In genomic region chr8:87922936-87923335, GRCm38 (mm10) we compare ENCODE assay signal across 14 mouse cellular contexts. TPM values are rescaled to one million over a fixed set of nuclear protein-coding genes. Genes with fewer than 3 reads are reported as not detected.
"Had no signal": no experiment of that assay in that cellular context is flagged by ENCODE, and none has a peak within 500 bp of the region (broad histone marks: within the 10 kb centered on the region; RNA-seq: fewer than 3 reads in every experiment).

No protein-coding gene starts in this region.

- DNase-seq: kidney, adult 11 months; liver; liver, embryonic 13.5 days; liver, postnatal 0 days; lung, postnatal 14 days; right cerebral cortex, postnatal 14 days; thymus, postnatal 4 days had no signal

- H3K36me3 ChIP-seq: liver, embryonic 13.5 days; lung, embryonic 15.5 days had no signal

- H3K4me1 ChIP-seq: liver, embryonic 13.5 days; megakaryocyte, embryonic 14.5 days had no signal

- H3K9me3 ChIP-seq: liver, embryonic 13.5 days; lung, embryonic 15.5 days; megakaryocyte, embryonic 14.5 days had no signal

- ATAC-seq: liver, postnatal 0 days; midbrain, embryonic 16.5 days had no signal

- H3K4me2 ChIP-seq: liver, embryonic 13.5 days; lung, embryonic 15.5 days; midbrain, embryonic 11.5 days had no signal

- H3K27ac ChIP-seq: kidney, postnatal 0 days; liver, embryonic 13.5 days; lung, embryonic 15.5 days; macrophage; stomach, postnatal 0 days had no signal

- H3K4me3 ChIP-seq: liver, embryonic 13.5 days; lung, embryonic 15.5 days; megakaryocyte, embryonic 14.5 days had no signal

- H3K9ac ChIP-seq: liver, embryonic 13.5 days; liver, postnatal 0 days; lung, embryonic 15.5 days had no signal

- H3K27me3 ChIP-seq: liver, embryonic 13.5 days; lung, embryonic 15.5 days had no signal

RNA-seq across cellular contexts. Expression of gene Zfp423, which starts 36.5 kb away (rescaled TPM):
- polyA plus RNA-seq: macrophage had no signal
